Mouse (Mus musculus) neural tube, embryonic 15.5 days (tissue): Measurements from ENCODE around the gene Ces1c. TPM values are rescaled to one million over a fixed set of nuclear protein-coding genes. Genes with fewer than 3 reads are reported as not detected.

Experiments
- ATAC-seq: fragments of 200-750 bp; cut with Nextera tagmentation; 2 replicates; pipeline ENCODE4 v1.8.0; 2017; ENCODE audit warnings: mild to moderate bottlenecking, moderate TSS enrichment, moderate library complexity; ENCODE audit not compliant: low FRiP score
- H3K27ac ChIP-seq: fragments of 300-500 bp; sonication (generic); replicated peaks from 2 replicates; pipeline ENCODE4 v1.5.1; 2015; ENCODE audit warnings: mild to moderate bottlenecking, inconsistent platforms
- H3K27me3 ChIP-seq: fragments of 300-500 bp; sonication (generic); replicated peaks from 2 replicates; pipeline ENCODE4 v1.6.1; 2015; ENCODE audit warnings: inconsistent platforms
- H3K36me3 ChIP-seq: fragments of 300-500 bp; sonication (generic); 2 replicates; pipeline ENCODE4 v1.6.1; 2015; ENCODE audit warnings: inconsistent platforms
- H3K4me1 ChIP-seq: fragments of 300-500 bp; sonication (generic); 2 replicates; pipeline ENCODE4 v1.6.1; 2015; ENCODE audit warnings: inconsistent platforms
- H3K4me2 ChIP-seq: fragments of 300-500 bp; sonication (generic); 2 replicates; pipeline ENCODE4 v1.6.1; 2015; ENCODE audit warnings: inconsistent platforms, mild to moderate bottlenecking, moderate library complexity
- H3K4me3 ChIP-seq: fragments of 300-500 bp; sonication (generic); replicated peaks from 2 replicates; pipeline ENCODE4 v1.5.1; 2015; ENCODE audit warnings: mild to moderate bottlenecking, inconsistent platforms
- H3K9ac ChIP-seq: fragments of 300-500 bp; sonication (generic); replicated peaks from 2 replicates; pipeline ENCODE4 v1.6.1; 2015; ENCODE audit warnings: mild to moderate bottlenecking, inconsistent platforms
- H3K9me3 ChIP-seq: fragments of 300-500 bp; sonication (generic); replicated peaks from 2 replicates; pipeline ENCODE4 v1.6.1; 2016; ENCODE audit warnings: inconsistent platforms
- WGBS: fragments of 180-500 bp; shearing (Covaris S2); methylation state at CpG from one replicate; pipeline ENCODE4 v1.1.7; 2015; ENCODE audit warnings: mixed read lengths; 5-methylcytosine and 5-hydroxymethylcytosine counted together
- polyA plus RNA-seq: library from polyadenylated mRNA; unstranded; fragments of >200 nt; fragmentation: Nextera tagmentation; extraction: Ambion mirVana; gene quantifications from 2 replicates; pipeline ENCODE4 v1.2.1, GENCODE M21; 2015

The Ces1c gene
- not detected in 2 replicates for polyA plus RNA-seq

DNA sequence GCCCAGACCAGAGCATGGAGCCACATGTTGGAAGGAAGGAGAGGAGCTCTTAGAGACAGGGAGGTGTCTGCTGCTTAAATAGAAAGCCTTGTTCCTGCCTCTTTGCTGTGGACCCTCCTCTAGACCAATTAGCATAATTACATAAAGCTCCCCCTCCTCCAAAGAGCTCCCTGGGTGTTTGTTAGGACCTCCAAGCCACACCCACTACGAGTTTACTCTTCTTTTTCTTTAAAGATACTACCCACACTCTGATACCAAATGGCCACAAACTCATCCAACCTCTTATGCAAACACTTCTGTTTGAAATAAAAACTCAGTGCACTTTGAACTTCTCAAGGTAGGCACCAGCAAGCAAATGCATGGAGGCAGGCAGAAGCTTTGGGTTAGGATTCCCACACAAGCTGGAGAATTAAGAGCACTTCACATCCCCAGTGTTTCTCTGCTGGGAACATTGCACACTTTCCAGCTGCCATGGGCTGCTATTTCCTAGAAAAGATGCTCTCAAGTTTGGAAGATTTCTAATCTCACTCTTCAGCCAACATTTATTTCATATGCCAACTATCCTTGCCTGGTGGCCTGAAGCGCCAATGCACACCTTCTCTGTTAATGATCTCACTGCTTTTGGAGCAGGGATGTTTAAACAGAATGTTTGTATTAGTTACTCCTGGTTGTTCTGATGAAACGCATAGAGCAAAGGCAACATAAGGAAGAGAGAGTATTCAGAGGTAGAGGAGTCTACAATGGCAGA is at the start of gene Ces1c:
Ces1c (minus strand) TSS at position 51 of the 748 bp plus-strand sequence.
- Histone ChIP-seq H3K4me3 (no peak within 1 kb of the TSS), H3K27ac (no peak within 1 kb of the TSS), H3K4me2 (no peak within 1 kb of the TSS), H3K9ac (no peak within 1 kb of the TSS), H3K9me3 (no peaks in the 10 kb centered on the region), H3K36me3 (no peaks in the 10 kb centered on the region), H3K27me3 (no peaks in the 10 kb centered on the region), H3K4me1 (no peaks in the 10 kb centered on the region)
- WGBS, result 96% methylated on average over 3 of the region's 3 CpGs
- no peak for ATAC-seq

DNA sequence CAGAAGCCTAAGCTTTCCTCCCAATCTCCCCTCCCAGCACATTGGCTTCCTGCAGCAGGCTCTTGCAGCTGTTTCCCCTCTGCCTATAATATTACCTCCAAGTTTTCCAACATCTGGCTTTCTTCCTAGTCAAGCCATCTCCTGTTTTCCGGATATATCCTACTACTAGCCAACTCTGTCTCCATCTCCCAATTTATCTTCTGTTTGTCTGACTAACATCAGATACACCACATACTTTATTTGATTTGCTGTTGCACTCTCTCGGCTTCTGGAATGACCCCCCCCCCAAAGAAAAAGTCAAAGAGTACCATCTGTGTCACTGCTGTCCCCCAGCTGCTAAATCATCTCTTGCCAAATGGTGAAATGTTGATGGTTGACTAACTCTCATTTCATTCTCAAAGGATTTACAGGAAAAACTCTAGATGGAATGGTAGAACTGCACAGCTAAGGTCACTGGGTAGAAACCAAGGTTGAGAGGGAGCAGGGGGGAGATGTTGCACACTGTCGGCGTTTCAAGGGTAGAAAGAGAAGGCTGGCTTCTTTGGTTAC is 49.6 kb upstream of the Ces1c start:
- H3K4me2 ChIP-seq, result no peak overlapping the region
- H3K36me3 ChIP-seq, result no peaks in the 10 kb centered on the region
- H3K4me1 ChIP-seq, result no peaks in the 10 kb centered on the region
- H3K9ac ChIP-seq, result no peak overlapping the region
- no peaks in the 10 kb centered on the region for H3K9me3 ChIP-seq
- no peak overlapping the region for H3K4me3 ChIP-seq
- no peaks in the 10 kb centered on the region for H3K27me3 ChIP-seq
- H3K27ac ChIP-seq, result no peak overlapping the region
- no peak for ATAC-seq
- 85% methylated on average over 4 of the region's 4 CpGs for WGBS

GRCm38 (mm10) chr8:93176593-93176992 is 45.5 kb upstream of the Ces1c start:
- Histone ChIP-seq H3K36me3 (no peaks in the 10 kb centered on the region), H3K4me1 (no peaks in the 10 kb centered on the region), H3K4me3 (no peak overlapping the region), H3K27me3 (no peaks in the 10 kb centered on the region), H3K4me2 (no peak overlapping the region), H3K9me3 (no peaks in the 10 kb centered on the region), H3K27ac (no peak overlapping the region), H3K9ac (no peak overlapping the region)
- 38% methylated on average over 1 of the region's 1 CpGs for whole genome bisulfite sequencing
- ATAC-seq, result no peak

DNA sequence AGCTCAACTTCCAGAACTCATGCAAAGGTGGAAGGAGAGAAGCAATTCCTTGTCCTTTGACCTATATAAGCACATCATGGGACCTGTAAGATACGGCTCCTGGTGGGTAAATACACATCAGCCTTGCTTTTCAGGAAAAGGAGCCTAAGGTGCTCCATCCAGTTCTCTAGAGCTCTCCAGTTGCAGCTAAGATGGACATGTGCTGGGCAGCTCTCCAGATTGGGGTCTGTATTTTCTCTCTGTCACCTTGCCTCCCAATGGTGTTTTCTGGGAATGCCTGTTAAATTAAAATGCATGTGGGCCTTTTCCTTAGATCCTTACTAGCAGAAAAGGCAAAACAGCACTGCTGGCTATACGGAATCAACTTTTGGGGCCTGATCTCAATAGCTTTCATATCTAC is 43.5 kb upstream of the Ces1c start:
- WGBS, result 89% methylated on average over 2 of the region's 2 CpGs
- H3K9ac ChIP-seq, result no peak overlapping the region
- no peaks in the 10 kb centered on the region for H3K36me3 ChIP-seq
- H3K4me3 ChIP-seq, result no peak overlapping the region
- H3K27me3 ChIP-seq, result no peaks in the 10 kb centered on the region
- no peak for ATAC-seq
- no peak overlapping the region for H3K4me2 ChIP-seq
- no peaks in the 10 kb centered on the region for H3K4me1 ChIP-seq
- no peak overlapping the region for H3K27ac ChIP-seq
- H3K9me3 ChIP-seq, result no peaks in the 10 kb centered on the region

GRCm38 (mm10) chr8:93171846-93172590 is 40.9 kb upstream of the Ces1c start:
- no peaks in the 10 kb centered on the region for H3K4me1 ChIP-seq
- no peaks in the 10 kb centered on the region for H3K9me3 ChIP-seq
- no peaks in the 10 kb centered on the region for H3K27me3 ChIP-seq
- H3K4me3 ChIP-seq, result no peak overlapping the region
- no peak overlapping the region for H3K9ac ChIP-seq
- H3K27ac ChIP-seq, result no peak overlapping the region
- no peaks in the 10 kb centered on the region for H3K36me3 ChIP-seq
- ATAC-seq, result no peak
- WGBS, result 38% methylated on average over 1 of the region's 1 CpGs
- no peak overlapping the region for H3K4me2 ChIP-seq

DNA sequence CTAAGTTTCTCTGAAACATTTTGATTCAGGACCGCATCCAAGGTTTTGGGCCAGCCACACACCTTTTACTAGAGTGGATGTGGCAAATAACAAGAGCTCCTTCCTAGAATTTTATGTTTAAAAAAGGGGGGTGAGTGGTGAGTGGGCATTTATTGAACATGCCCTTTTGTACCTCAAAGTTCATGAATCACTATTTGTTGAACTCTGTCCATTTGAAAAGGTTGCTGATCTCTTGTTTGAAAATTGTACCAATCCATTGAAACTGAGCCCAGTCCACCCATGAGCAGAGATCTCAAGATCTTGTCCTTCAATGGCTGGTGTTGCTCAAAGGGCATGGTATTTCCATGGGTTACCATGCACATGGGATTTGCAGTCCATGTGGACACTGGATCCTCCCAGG is 32.3 kb upstream of the Ces1c start:
- H3K4me3 ChIP-seq, result no peak overlapping the region
- H3K4me2 ChIP-seq, result no peak overlapping the region
- H3K9me3 ChIP-seq, result no peaks in the 10 kb centered on the region
- no peak overlapping the region for H3K27ac ChIP-seq
- no peaks in the 10 kb centered on the region for H3K4me1 ChIP-seq
- H3K27me3 ChIP-seq, result no peaks in the 10 kb centered on the region
- no peak overlapping the region for H3K9ac ChIP-seq
- H3K36me3 ChIP-seq, result no peaks in the 10 kb centered on the region
- WGBS, result 94% methylated on average over 1 of the region's 1 CpGs
- ATAC-seq, result no peak

GRCm38 (mm10) chr8:93151401-93151800 is 20.3 kb upstream of the Ces1c start:
- Histone ChIP-seq H3K9ac (no peak overlapping the region), H3K27me3 (no peaks in the 10 kb centered on the region), H3K36me3 (no peaks in the 10 kb centered on the region), H3K9me3 (no peaks in the 10 kb centered on the region), H3K4me2 (no peak overlapping the region), H3K4me3 (no peak overlapping the region), H3K4me1 (no peaks in the 10 kb centered on the region), H3K27ac (no peak overlapping the region)
- WGBS, result 86% methylated on average over 1 of the region's 1 CpGs
- no peak for ATAC-seq

DNA sequence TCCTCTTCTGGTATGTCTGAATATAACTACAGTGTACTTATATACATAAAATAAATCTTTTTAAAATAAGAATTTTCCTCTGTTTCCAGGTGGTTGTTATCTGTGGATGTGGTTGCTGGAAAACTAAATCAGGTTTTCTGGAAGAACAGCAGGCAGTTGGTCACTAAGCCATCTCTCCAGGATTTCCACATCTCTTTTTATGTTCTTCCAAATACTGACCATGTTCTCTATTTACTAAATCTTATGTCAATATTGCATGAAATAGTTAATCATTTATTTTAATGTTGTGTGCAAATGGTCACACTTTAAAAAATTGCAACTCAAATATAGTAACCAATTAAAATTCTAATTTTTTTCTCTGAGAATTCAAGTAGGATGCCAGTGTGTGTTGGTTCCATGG is 16.2 kb upstream of the Ces1c start:
- Histone ChIP-seq H3K4me1 (no peaks in the 10 kb centered on the region), H3K4me2 (no peak overlapping the region), H3K4me3 (no peak overlapping the region), H3K27ac (no peak overlapping the region), H3K9ac (no peak overlapping the region), H3K27me3 (no peaks in the 10 kb centered on the region), H3K9me3 (no peaks in the 10 kb centered on the region), H3K36me3 (no peaks in the 10 kb centered on the region)
- ATAC-seq, result no peak

GRCm38 (mm10) chr8:93140696-93141095 is 9.6 kb upstream of the Ces1c start:
- no peaks in the 10 kb centered on the region for H3K27me3 ChIP-seq
- 67% methylated on average over 1 of the region's 1 CpGs for WGBS
- no peak overlapping the region for H3K9ac ChIP-seq
- no peak overlapping the region for H3K27ac ChIP-seq
- no peaks in the 10 kb centered on the region for H3K9me3 ChIP-seq
- no peak for ATAC-seq
- no peak overlapping the region for H3K4me2 ChIP-seq
- H3K36me3 ChIP-seq, result no peaks in the 10 kb centered on the region
- no peaks in the 10 kb centered on the region for H3K4me1 ChIP-seq
- no peak overlapping the region for H3K4me3 ChIP-seq

GRCm38 (mm10) chr8:93132196-93132595 is 1.1 kb upstream of the Ces1c start:
- Histone ChIP-seq H3K4me2 (no peak overlapping the region), H3K4me1 (no peaks in the 10 kb centered on the region), H3K27ac (no peak overlapping the region), H3K9me3 (no peaks in the 10 kb centered on the region), H3K4me3 (no peak overlapping the region), H3K36me3 (no peaks in the 10 kb centered on the region), H3K27me3 (no peaks in the 10 kb centered on the region), H3K9ac (no peak overlapping the region)
- WGBS, result 99% methylated on average over 2 of the region's 2 CpGs
- ATAC-seq, result no peak

DNA sequence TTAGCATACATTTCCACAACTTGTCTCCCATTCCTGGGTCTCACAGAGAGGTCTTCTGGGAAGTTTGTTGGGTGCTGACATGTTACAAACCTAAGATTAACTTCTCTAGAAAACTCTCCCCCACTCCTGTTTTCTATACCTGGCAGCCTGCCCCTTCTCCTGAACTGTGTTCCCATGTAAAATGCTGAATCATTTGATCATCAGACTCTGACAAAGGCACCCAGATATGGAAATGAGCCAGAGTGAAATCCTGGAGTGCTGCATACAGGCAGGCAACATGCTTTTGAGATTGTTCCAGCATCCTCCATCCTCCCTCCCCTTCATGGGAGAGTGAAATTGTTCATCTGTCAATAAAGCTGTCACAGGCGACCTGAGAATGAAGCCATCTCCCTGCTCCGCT is 4.6 kb downstream of the Ces1c start:
- ATAC-seq, result no peak
- no peaks in the 10 kb centered on the region for H3K27me3 ChIP-seq
- H3K4me2 ChIP-seq, result no peak overlapping the region
- WGBS, result 87% methylated on average over 2 of the region's 2 CpGs
- no peak overlapping the region for H3K4me3 ChIP-seq
- no peaks in the 10 kb centered on the region for H3K36me3 ChIP-seq
- no peak overlapping the region for H3K27ac ChIP-seq
- no peaks in the 10 kb centered on the region for H3K9me3 ChIP-seq
- no peak overlapping the region for H3K9ac ChIP-seq
- H3K4me1 ChIP-seq, result no peaks in the 10 kb centered on the region

DNA sequence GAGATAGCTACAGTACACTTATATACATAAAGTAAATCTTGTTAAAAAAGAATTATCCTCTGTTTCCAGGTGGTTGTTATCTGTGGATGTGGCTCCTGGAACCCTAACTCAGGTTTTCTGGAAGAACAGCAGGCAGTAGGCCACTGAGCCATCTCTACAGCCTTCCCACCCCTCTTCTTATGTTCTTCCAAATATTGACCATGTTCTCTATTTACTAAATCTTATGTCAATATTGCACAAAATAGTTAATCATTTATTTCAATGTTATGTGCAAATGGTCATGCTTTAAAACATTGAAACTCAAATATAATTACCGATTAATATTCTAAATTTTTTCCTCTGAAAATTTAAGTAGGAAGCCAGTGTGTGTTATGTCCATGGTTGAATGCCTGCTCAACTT is 9.1 kb downstream of the Ces1c start:
- Histone ChIP-seq H3K27me3 (no peaks in the 10 kb centered on the region), H3K9ac (no peak overlapping the region), H3K27ac (no peak overlapping the region), H3K4me1 (no peaks in the 10 kb centered on the region), H3K9me3 (no peaks in the 10 kb centered on the region), H3K36me3 (no peaks in the 10 kb centered on the region), H3K4me3 (no peak overlapping the region), H3K4me2 (no peak overlapping the region)
- WGBS, result 96% methylated on average over 1 of the region's 1 CpGs
- ATAC-seq, result no peak
